Mouse (Mus musculus): ENCODE data around the gene Spp2. TPM values are rescaled to one million over a fixed set of nuclear protein-coding genes. Genes with fewer than 3 reads are reported as not detected.

The Spp2 gene
- polyA plus RNA-seq, 1 experiment from 2014 or later = not detected

GRCm38 (mm10) chr1:88455761-88456160, 49.0 kb downstream of the Spp2 start:
- no peak overlapping the region for H3K4me3 ChIP-seq (replicated peaks)
- H3K27ac ChIP-seq = no peak overlapping the region
- no peak overlapping the region for H3K4me2 ChIP-seq
- WGBS = 75% methylated on average over 3 of the region's 3 CpGs
- H3K9ac ChIP-seq (replicated peaks) = no peak overlapping the region
- H3K9me3 ChIP-seq = peaks cover 4% of the 10 kb centered on the region
- no peak for ATAC-seq (ENCODE audit: insufficient number of reproducible peaks, insufficient read depth, low FRiP score, low TSS enrichment, low read depth)
- H3K27me3 ChIP-seq = no peaks in the 10 kb centered on the region
- peaks cover 2% of the 10 kb centered on the region; the same call in 1 of the 2 replicates for H3K4me1 ChIP-seq (replicated peaks)
- H3K36me3 ChIP-seq = no peaks in the 10 kb centered on the region

- ATAC-seq (ENCODE audit: insufficient number of reproducible peaks, insufficient read depth, low FRiP score, low TSS enrichment, low read depth) = peak; percentile 73; the same call in 1 of the 2 replicates
Measured at GRCm38 (mm10) chr1:88456451-88457072, 49.8 kb downstream of the Spp2 start.

GRCm38 (mm10) chr1:88459196-88459595, 52.4 kb downstream of the Spp2 start:
- H3K4me1 ChIP-seq (replicated peaks) = peaks cover 21% of the 10 kb centered on the region
- H3K9me3 ChIP-seq = peaks cover 4% of the 10 kb centered on the region
- H3K4me3 ChIP-seq (replicated peaks) = no peak overlapping the region
- H3K9ac ChIP-seq (replicated peaks) = no peak overlapping the region
- H3K36me3 ChIP-seq = no peaks in the 10 kb centered on the region
- H3K27ac ChIP-seq = no peak overlapping the region
- ATAC-seq (ENCODE audit: insufficient number of reproducible peaks, insufficient read depth, low FRiP score, low TSS enrichment, low read depth) = no peak
- H3K4me2 ChIP-seq = no peak overlapping the region
- H3K27me3 ChIP-seq = no peaks in the 10 kb centered on the region
- WGBS = 91% methylated on average over 4 of the region's 4 CpGs

More at GRCm38 (mm10) chr1:88456451-88457072, 49.8 kb downstream of the Spp2 start:
- Histone ChIP-seq H3K27ac (no peak overlapping the region), H3K4me1 (replicated peaks) (peaks cover 2% of the 10 kb centered on the region; the same call in 1 of the 2 replicates), H3K9me3 (peaks cover 4% of the 10 kb centered on the region), H3K27me3 (no peaks in the 10 kb centered on the region), H3K36me3 (no peaks in the 10 kb centered on the region), H3K4me2 (no peak overlapping the region), H3K4me3 (replicated peaks) (no peak overlapping the region), H3K9ac (replicated peaks) (no peak overlapping the region)
- WGBS = 58% methylated on average over 14 of the region's 14 CpGs

- Histone ChIP-seq H3K27me3 (no peaks in the 10 kb centered on the region), H3K4me2 (no peak overlapping the region), H3K4me3 (replicated peaks) (no peak overlapping the region), H3K9me3 (peaks cover 4% of the 10 kb centered on the region), H3K4me1 (replicated peaks) (peaks cover 21% of the 10 kb centered on the region), H3K36me3 (no peaks in the 10 kb centered on the region), H3K27ac (no peak overlapping the region), H3K9ac (replicated peaks) (no peak overlapping the region)
- WGBS = 90% methylated on average over 5 of the region's 5 CpGs
- ATAC-seq (ENCODE audit: insufficient number of reproducible peaks, insufficient read depth, low FRiP score, low TSS enrichment, low read depth) = no peak
Measured at GRCm38 (mm10) chr1:88459655-88460054, 52.9 kb downstream of the Spp2 start.

GRCm38 (mm10) chr1:88461096-88461495, 54.3 kb downstream of the Spp2 start:
- Histone ChIP-seq H3K27ac (no peak overlapping the region), H3K36me3 (no peaks in the 10 kb centered on the region), H3K4me2 (no peak overlapping the region), H3K9me3 (peaks cover 4% of the 10 kb centered on the region), H3K4me3 (replicated peaks) (no peak overlapping the region), H3K4me1 (replicated peaks) (peaks cover 19% of the 10 kb centered on the region), H3K27me3 (no peaks in the 10 kb centered on the region), H3K9ac (replicated peaks) (no peak overlapping the region)
- 25% methylated on average over 1 of the region's 1 CpGs for WGBS
- ATAC-seq (ENCODE audit: insufficient number of reproducible peaks, insufficient read depth, low FRiP score, low TSS enrichment, low read depth) = no peak

- peak overlapping the region; percentile 56; the same call in 1 of the 2 replicates for H3K27ac ChIP-seq
- H3K4me1 ChIP-seq (replicated peaks) = peaks cover 19% of the 10 kb centered on the region
- H3K36me3 ChIP-seq = no peaks in the 10 kb centered on the region
- 43% methylated on average over 6 of the region's 6 CpGs for WGBS
- no peaks in the 10 kb centered on the region for H3K27me3 ChIP-seq
- ATAC-seq (ENCODE audit: insufficient number of reproducible peaks, insufficient read depth, low FRiP score, low TSS enrichment, low read depth) = 0 out of 2 replicates have a peak, but pooled peaks have one; percentile 33
- peaks cover 4% of the 10 kb centered on the region for H3K9me3 ChIP-seq
- no peak overlapping the region for H3K9ac ChIP-seq (replicated peaks)
- no peak overlapping the region for H3K4me3 ChIP-seq (replicated peaks)
- H3K4me2 ChIP-seq = no peak overlapping the region
Measured at GRCm38 (mm10) chr1:88462484-88462883, 55.7 kb downstream of the Spp2 start.

- H3K27me3 ChIP-seq = no peaks in the 10 kb centered on the region
- H3K27ac ChIP-seq = peak overlapping the region; percentile 56
- WGBS = 76% methylated on average over 3 of the region's 3 CpGs
- no peak overlapping the region for H3K4me3 ChIP-seq (replicated peaks)
- peaks cover 19% of the 10 kb centered on the region for H3K4me1 ChIP-seq (replicated peaks)
- H3K9ac ChIP-seq (replicated peaks) = no peak overlapping the region
- H3K36me3 ChIP-seq = no peaks in the 10 kb centered on the region
- no peak overlapping the region for H3K4me2 ChIP-seq
- peaks cover 4% of the 10 kb centered on the region for H3K9me3 ChIP-seq
- no peak for ATAC-seq (ENCODE audit: insufficient number of reproducible peaks, insufficient read depth, low FRiP score, low TSS enrichment, low read depth)
Measured at GRCm38 (mm10) chr1:88463241-88463640, 56.5 kb downstream of the Spp2 start.

- ATAC-seq (ENCODE audit: insufficient number of reproducible peaks, insufficient read depth, low FRiP score, low TSS enrichment, low read depth) = no peak
- no peak overlapping the region for H3K4me2 ChIP-seq
- H3K9ac ChIP-seq (replicated peaks) = no peak overlapping the region
- H3K4me3 ChIP-seq (replicated peaks) = no peak overlapping the region
- H3K27ac ChIP-seq = no peak overlapping the region
- 84% methylated on average over 6 of the region's 6 CpGs for WGBS
- H3K27me3 ChIP-seq = no peaks in the 10 kb centered on the region
- peaks cover 19% of the 10 kb centered on the region for H3K4me1 ChIP-seq (replicated peaks)
- H3K9me3 ChIP-seq = no peaks in the 10 kb centered on the region
- H3K36me3 ChIP-seq = no peaks in the 10 kb centered on the region
Measured at GRCm38 (mm10) chr1:88464109-88464905, 57.5 kb downstream of the Spp2 start.

- no peak for ATAC-seq (ENCODE audit: insufficient number of reproducible peaks, insufficient read depth, low FRiP score, low TSS enrichment, low read depth)
- no peaks in the 10 kb centered on the region for H3K9me3 ChIP-seq
Measured at GRCm38 (mm10) chr1:88465722-88466121, 59.0 kb downstream of the Spp2 start.

GRCm38 (mm10) chr1:88466325-88467064, 59.7 kb downstream of the Spp2 start:
- Histone ChIP-seq H3K9ac (replicated peaks) (no peak overlapping the region), H3K4me2 (no peak overlapping the region), H3K4me3 (replicated peaks) (no peak overlapping the region), H3K27me3 (no peaks in the 10 kb centered on the region), H3K27ac (no peak overlapping the region), H3K9me3 (no peaks in the 10 kb centered on the region), H3K4me1 (replicated peaks) (peaks cover 19% of the 10 kb centered on the region), H3K36me3 (no peaks in the 10 kb centered on the region)
- ATAC-seq (ENCODE audit: insufficient number of reproducible peaks, insufficient read depth, low FRiP score, low TSS enrichment, low read depth) = no peak
- WGBS = 73% methylated on average over 8 of the region's 8 CpGs

More at GRCm38 (mm10) chr1:88465722-88466121, 59.0 kb downstream of the Spp2 start:
- H3K4me2 ChIP-seq = no peak overlapping the region
- H3K27me3 ChIP-seq = no peaks in the 10 kb centered on the region
- H3K4me1 ChIP-seq (replicated peaks) = peaks cover 19% of the 10 kb centered on the region
- no peak overlapping the region for H3K9ac ChIP-seq (replicated peaks)
- no peak overlapping the region for H3K27ac ChIP-seq
- H3K36me3 ChIP-seq = no peaks in the 10 kb centered on the region
- no peak overlapping the region for H3K4me3 ChIP-seq (replicated peaks)
- 65% methylated on average over 4 of the region's 4 CpGs for WGBS

- H3K4me3 ChIP-seq (replicated peaks) = no peak overlapping the region
- no peak overlapping the region for H3K27ac ChIP-seq
- H3K4me2 ChIP-seq = no peak overlapping the region
- WGBS = 84% methylated on average over 5 of the region's 5 CpGs
- H3K27me3 ChIP-seq = no peaks in the 10 kb centered on the region
- H3K9me3 ChIP-seq = no peaks in the 10 kb centered on the region
- no peaks in the 10 kb centered on the region for H3K36me3 ChIP-seq
- no peak for ATAC-seq (ENCODE audit: insufficient number of reproducible peaks, insufficient read depth, low FRiP score, low TSS enrichment, low read depth)
- peaks cover 12% of the 10 kb centered on the region for H3K4me1 ChIP-seq (replicated peaks)
- H3K9ac ChIP-seq (replicated peaks) = no peak overlapping the region
Measured at GRCm38 (mm10) chr1:88467866-88468265, 61.1 kb downstream of the Spp2 start.

All from limb, embryonic 12.5 days (tissue).